Mouse (Mus musculus) left cerebral cortex, adult 11 months (tissue): ENCODE results near the gene Olig1.

ENCODE experiments used
- DNase-seq: peaks from one replicate; pipeline ENCODE4 v3.0.0; 2022; ENCODE audit warnings: low spot score

The Olig1 gene

DNA sequence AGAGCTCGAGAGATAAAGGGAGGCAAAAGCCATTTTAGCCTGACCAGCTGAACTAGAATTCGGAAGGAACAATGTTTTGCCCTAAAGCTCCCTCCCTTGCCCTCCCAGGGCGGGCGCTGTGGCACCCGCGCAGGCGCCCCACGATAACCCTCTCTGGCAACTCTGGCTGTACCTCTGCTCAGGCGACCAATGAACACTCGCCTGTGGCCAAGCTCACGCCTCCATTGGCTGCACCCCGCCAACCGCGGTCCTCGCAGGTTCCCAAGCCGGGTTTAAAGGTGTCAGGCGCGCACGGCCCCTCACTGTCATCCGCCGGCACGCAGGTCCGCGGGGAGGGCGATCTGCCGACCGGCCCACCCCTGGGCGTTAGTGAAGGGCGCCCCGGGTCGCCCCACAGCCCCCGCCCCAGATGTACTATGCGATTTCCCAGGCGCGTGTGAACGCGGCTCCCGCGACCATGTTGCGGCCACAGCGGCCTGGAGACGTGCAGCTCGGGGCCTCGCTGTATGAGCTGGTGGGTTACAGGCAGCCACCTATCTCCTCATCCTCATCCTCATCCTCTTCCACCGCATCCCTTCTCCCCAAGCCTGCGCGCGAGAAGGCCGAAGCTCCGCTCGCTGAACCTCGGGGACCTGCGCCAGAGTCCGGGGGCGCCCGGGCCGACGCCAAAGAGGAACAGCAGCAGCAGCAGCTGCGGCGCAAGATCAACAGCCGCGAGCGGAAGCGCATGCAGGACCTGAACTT, at the start of gene Olig1:
Gene Olig1, plus strand, starts transcription at position 305 of the 744 bp plus-strand sequence.
- peak; percentile 75 for DNase-seq

DNA sequence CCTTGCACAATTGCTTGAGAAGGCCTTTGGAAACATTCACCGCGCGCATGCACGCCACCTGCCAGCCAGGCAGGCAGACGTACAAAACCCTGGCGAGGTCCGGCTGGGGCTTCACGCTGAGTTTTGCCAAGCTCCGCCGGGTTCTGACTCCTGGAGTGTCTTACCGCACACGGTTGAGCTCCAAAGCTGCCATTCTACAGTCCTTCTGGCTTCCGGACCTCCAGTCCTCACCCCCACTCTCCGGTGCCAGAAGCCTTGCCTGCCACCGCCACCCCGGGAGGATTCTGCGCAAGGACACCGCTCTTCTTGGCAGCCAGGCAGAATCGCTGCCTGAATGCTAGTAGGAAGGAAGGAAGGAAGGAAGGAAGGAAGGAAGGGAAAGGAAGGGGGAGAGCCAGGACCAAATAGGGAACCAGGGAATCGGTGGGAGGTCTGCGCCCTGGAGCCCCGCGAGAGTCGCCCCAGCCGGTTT, 47.4 kb upstream of the Olig1 start:
- no peak for DNase-seq

DNA sequence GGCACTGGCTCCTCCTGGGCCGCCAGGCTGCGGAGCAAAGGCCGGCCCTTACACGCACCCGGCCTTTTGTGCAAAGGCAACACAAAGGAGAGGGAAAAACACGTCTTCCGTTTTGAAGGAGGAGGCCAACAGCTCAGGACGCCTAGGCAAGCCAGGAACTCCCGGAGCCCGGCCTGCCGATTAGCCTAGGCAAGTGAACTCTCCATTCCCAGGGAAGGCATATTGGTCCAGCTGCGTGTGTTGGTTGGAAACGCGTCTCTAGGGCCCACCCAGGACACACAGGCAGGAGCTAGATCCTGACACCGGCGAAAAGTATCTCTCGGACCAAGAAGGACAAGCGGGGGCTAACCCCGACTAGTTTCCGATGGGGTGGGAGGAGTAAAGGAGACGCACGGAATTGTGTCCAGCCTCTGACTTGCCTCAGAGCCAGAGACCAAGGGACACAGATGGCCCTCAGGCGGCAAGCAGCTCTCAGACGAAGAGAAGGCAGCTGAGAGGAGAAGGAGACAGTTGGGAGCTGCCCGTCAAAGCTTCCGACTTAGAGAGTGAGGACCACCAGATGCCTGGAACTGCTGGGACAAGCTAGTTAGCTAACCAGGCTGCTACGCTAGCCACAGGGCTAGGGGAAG, 46.8 kb upstream of the Olig1 start:
- no peak for DNase-seq

DNA sequence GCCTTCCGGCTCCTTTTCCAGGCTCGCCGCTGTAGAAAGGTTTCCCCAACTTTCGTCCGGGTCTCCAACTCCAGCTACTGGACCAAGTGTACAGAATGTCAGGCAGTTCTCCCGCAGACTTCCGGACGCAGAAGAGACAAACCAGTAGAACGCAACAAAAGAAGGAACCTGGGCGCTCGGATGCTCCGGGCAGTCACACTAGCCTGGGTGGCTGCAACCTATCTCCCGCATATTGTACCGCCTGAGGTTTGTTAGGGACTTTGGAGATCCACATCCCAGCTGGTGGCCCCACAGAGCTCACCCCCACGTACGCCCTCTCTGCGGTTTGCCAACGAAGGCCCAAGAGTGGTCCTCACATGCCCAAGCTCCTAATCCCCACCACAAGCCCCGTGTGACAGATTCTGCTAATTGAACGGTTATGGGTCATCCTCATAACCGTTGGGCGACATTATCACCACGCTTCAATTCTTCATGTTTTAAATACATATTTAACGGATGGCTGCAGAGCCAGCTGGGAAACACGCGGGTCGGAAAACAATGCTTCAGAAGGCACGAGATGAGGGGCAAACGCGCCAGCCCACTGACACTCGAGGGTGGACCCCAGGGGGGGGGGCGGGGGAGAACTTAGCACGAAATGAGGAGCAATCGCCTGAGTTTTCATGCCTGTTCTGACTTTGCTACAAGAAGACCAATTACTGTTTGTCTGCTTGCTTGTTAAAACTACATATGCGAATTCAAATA, 46.1 kb upstream of the Olig1 start:
- DNase-seq, result no peak

DNA sequence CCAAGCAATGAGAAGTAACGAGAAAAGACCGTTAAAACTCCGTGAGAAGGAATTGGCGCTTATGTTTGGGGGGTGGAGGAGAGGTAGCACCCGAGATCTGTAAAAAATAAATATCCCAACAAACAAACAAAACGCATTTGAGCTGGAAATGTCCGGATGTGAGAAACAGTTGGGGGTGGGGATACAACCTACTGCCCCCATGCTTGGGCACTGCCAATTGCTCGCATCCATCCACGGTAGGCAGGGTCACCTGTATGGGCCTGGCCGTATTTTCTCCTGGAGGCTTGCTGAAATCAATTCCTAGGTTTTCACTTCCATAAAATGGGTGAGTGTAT, 45.5 kb upstream of the Olig1 start:
- no peak for DNase-seq

DNA sequence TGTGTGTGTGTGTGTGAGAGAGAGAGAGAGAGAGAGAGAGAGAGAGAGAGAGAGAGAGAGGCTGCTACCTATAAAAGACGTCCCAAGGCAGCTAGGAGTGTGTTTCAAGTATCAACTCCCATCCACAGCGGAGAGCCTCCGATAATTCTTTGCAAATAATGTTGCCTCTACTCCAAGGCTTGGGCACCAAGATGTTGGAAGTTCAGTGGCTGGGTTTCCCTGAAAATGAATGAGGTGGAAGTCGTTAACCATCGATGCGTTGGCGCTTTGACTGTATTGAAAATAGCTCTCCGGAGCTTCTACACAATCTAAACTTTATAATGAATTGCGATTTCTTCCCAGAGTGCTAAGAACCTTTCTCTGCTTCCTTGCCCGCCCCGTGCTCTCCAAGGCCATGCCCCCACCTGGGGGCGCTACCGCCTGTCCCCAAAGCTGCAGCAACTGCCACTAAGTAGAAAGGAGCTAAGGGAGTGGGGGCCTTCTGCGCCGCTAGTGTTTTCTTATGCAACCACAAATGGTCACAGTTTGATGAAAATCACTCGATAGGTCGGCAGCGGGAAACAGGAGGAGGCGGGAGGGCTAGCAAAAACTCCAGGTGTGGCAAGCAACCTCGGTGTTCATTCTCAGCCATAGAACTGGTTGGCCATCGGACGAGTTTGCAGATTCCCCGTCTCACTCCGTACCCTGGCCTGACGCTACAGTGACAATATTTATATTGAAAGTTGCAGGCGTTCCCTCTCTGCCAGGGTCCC, 44.9 kb upstream of the Olig1 start:
- DNase-seq, result no peak

DNA sequence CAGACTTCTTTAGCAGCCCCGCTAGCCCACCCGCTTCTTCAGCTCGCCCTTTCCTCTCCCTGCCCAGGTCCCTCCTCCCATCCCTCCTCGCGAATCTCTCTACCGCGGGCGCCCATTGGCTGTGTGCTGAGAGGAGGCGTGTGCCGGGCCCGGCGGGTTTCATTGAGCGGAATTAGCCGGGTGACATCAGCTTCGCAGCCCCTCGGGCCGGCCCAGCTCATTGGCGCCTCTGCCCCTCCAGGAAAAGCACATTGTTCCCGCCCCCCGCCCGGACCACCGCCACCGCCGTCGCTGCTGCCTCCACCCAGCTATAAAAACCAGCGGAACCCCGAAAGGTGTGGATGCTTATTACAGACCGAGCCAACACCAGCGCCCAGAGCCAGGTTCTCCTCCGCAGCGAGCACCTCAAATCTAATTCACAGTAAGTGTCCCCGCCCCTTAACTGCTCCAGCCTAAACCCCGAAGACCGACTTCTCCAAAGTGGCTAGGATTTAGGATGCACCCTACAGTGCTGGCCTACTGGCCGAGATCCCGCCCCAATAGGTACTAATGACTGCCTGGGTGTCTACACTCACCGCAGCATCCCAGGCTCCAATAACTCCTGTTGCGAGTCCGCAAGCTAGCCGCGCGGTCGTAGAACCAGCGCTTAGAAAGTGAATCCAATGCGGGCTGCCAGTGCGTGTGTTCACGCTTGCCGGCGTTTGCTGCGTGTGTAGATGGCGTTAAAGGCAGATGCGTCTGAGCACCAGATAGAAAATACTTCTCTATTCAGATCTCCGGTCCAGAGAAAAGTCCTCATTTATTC, 44.1 kb upstream of the Olig1 start, which contains the start of gene Olig2:
Gene Olig2, plus strand, starts transcription at position 225 of the 805 bp plus-strand sequence.
- no peak for DNase-seq

DNA sequence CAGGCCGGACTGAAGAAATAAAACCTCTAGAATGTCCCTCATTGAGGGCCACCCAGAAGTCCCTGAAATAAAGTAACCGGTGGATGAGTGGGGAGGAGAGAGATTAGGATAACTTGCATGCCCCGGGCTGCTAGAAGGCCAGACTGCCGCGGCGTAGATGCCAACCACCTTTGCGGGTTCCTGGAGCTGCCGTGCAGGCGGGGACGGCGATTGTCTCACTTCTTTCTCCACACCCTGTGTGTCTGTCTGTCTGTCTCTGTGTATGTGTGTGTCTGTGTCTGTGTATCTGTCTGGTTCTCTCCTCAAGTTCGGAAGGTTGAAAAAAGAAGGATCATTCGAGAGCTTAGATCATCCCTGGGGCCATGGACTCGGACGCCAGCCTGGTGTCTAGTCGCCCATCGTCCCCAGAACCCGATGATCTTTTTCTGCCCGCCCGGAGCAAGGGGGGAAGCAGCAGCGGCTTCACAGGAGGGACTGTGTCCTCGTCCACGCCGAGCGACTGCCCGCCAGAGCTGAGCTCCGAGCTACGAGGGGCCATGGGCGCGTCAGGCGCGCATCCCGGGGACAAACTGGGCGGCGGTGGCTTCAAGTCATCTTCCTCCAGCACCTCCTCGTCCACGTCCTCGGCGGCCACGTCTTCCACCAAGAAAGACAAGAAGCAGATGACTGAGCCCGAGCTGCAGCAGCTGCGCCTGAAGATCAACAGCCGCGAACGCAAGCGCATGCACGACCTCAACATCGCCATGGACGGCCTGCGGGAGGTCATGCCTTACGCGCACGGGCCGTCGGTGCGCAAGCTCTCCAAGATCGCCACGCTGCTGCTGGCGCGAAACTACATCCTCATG, 43.3 kb upstream of the Olig1 start:
- DNase-seq, result no peak

DNA sequence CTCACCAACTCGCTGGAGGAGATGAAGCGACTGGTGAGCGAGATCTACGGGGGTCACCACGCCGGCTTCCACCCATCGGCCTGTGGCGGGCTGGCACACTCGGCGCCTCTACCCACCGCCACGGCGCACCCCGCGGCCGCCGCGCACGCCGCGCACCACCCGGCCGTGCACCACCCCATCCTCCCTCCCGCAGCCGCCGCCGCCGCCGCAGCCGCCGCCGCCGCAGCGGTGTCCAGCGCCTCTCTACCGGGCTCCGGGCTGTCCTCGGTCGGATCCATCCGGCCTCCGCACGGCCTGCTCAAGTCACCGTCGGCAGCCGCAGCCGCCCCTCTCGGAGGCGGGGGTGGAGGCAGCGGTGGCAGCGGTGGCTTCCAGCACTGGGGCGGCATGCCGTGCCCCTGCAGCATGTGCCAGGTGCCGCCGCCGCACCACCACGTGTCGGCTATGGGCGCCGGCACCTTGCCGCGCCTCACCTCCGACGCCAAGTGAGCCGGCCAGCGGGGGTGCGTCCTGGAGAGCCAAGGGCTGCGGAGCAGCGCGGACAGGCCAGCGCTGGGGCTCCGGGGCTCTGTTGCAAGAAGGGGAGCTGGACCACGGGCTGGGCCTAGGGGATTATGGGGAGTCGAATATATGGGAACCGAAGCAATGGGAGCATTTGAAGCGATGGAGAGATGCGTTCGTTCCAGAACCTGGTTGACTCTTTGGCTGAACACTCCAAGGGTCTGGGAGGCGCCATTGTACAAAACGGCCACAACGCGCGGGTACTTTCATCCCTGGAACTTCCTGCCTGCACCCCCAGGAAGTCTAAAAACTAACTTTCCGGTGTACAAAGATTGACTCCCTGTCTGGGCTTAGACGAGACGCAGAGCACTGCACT, 42.5 kb upstream of the Olig1 start:
- DNase-seq, result no peak

DNA sequence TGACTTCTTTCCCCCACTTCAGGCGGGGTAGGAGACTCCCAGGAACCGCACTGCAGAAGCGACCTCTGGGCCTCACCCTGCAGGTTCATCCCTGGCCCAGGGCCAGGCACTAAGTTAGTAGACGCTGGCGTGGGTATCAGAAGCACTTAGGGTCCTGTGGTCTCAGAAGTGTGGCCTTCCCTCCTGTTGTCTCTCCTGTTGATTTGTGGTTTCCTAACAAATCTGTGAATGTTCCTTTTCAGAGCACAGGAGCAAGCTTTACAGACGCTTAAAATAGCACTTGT, 41.9 kb upstream of the Olig1 start:
- DNase-seq, result no peak

DNA sequence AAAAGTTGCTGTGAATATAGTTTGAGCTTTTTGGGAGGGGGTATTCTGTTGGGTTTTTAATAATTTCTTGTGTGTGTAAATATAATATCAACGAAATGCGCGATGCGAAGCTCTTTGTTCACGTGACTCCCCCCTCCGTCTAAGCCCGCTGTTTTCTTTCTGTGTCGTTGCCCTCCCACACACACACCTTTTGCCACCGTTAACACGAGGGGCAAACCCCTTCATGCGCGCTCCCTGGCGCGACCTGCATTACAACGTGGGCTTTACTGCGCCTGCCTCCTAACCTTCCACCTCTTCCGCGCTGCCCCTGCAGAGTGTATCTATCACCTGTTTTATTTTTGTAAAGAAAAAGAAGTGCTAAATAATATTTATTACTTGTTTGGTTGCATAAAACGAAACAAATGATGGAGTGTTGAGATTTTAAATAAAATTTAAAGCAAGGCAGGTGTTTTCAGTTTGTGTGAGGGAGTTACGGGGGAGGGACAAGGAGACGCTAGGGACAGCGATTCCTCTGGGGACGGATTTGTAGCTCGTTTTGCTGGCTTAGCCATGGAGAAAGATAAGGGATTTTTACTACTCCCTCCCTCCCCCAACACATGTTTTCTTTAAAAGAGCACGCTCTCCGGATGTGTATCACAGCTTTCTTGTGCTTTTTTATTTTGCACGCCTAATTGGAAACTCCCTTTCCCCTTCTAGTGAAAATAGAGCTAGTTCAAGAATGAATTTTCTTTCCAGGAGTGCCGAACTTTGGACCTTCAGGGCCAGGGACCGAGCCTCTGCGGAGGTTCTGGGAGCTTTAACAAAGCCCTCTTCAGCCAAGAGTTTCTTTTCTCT, 41.1 kb upstream of the Olig1 start:
- DNase-seq, result no peak

DNA sequence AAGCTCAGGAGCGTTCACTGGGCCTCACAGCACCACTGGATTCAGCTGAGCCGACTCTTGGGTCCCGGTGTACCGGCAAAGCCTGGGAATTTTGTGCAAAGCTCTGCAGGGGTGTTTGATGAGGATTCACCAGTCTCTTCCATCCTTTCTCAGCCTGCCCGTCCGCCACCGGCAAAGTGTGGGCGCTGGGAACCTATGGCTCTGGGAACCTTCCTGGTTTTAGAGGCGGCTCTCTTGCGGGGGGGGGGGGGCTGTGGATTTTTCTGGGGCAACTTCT, 40.6 kb upstream of the Olig1 start:
- DNase-seq, result no peak

DNA sequence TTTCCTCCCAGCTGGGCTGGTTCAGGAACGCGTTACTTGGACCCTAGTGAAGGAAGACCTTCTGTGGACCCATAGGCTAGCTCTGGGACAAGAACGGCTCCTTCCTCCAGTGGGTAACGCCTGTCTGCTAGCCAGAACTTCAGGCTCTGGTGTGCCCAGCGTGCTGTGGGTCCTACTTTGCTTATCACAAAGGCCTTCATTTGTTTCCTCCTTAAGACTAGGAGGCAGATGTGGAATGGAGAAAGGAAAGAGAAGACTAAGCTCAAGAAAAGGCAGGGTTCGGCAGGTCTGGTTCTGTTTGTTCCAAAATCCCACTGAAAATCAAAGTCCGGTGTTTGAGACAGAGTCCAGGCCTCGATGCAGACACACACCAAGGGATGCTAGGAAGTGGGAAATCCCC, 39.9 kb upstream of the Olig1 start:
- DNase-seq, result no peak

DNA sequence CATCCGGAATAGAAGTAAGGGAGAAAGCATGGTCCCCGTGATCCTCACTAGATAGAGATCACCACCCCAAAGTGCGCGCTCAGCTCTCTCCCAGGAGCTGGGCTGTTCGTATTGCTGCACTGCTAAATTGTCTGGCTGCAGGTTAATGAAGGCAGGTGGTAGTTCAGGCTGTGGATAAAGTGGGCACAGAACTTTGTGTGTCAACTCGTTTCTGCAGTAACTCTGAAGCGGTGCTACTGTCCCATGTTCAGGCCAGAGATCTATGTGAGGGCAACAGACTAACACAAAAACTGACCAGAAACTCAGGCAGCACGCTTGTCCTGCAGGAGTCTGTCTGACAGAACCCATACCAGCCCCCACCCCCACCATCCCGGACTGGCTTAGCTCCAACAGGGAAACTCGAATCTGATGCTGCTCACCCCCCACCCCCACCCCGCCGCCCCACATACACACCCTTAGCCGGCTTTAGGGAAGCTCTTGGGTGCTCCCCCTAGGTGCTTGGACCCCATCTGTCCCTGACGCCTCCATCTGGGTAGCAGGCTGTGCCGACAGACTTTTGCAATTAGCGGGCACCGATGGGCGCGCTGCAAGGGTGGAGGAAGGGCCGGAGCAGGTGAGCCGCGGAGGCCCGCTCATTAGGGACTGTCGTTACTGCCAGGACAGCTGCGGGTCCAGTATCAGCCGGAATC, 37.6 kb upstream of the Olig1 start:
- DNase-seq, result no peak

DNA sequence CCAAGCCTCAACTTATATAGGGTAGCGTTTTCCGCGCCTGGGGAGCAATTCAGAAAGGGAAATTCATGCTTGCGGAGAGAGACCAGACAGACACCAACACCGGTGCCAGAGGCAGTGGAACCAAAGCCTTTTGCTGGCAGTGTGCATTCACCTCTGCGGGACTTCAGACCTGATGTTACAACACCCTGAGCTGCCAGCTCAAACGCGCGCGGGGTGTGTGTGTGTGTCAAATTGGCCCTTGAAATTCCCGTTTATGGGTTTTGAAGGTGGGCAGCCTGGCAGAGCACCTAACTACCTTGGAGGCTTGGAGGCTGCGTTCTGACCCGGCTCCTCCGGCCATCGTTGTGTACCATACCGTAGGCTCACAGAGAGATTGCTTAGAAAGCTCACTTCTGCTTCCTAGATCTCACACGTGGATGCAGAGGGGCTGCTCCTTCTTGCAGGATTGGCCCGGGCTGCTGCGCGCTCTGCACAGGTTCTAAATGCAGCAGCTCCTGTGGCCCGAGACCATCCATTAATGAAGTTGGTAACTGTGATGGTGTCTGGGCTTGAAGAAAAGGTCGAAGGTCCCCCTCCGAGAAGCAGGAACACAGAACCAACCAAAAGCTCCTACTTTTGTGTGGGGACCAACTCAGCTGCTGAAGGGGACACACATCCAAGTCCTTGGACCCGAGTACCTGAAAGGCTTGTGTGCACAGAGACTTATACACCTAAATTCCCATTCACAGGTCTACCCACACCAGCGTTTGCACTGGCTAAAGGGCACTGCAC, 36.9 kb upstream of the Olig1 start:
- no peak for DNase-seq

DNA sequence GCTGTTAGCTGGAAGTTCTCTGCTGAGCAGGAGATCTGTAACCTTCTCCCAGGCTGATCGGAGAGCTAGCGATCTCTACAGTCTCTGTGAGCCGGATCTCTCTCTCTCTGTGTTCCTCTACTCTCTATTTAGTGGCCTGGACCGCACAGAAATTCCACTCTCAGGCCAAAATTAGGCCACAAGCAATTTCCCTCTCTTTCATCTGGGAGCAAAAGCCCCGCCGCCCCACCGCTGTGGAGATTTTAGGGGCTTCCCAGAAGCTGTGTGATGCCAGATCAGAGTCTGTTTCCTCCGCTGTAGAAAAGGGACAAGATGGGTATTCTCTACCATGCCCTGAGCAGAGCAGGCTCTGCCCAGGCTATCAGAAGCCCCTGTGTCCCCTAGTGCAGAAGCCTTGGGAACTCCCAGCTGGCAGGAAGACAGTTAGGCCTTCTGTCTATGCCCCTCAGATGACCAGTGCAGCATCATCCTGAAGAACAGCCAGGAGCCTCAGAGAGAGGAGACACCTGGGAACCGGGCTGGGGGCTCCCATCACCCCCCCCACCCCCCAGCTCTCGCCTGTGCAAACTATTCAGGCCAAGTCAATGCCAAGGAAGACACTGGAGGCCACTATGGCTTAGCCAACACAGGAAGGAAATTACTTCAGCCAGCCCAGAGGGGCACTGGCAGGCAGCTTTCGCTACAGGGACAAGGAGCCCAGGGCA, 36.2 kb upstream of the Olig1 start:
- DNase-seq, result no peak

DNA sequence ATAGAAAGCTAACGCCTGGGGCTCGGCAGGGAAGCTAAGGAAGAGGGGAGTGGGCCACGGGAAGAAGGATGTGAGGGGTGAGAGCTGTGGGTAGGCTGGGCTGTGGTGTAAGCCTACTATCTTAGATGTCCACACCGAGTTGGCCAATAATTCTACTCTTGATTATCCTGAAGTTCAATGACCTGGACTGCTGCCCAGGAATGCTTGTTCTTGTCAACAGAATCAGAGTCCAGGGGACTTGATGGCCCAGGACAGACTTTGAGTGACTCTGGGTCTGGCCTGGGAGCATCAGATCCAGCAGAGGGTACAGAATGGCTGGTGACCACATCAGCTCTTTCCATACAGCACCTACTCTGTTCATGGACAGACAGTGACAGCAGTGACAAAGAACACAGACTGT, 30.5 kb upstream of the Olig1 start:
- DNase-seq, result no peak
